Mouse (Mus musculus) myocyte (in vitro differentiated cells): ENCODE results near the gene Rpl26.

Source experiments
- CEBPB ChIP-seq: IDR thresholded peaks from 2 replicates; pipeline ENCODE4 v1.6.1; 2011; ENCODE audit warnings: mild to moderate bottlenecking, moderate library complexity; ENCODE audit not compliant: poor library complexity, insufficient read depth, severe bottlenecking
- E2F4 ChIP-seq: IDR thresholded peaks from one replicate; pipeline ENCODE4 v1.6.1; 2011; ENCODE audit warnings: mild to moderate bottlenecking, control low read depth, moderate library complexity; ENCODE audit not compliant: insufficient read depth
- MAX ChIP-seq: IDR thresholded peaks from one replicate; pipeline ENCODE4 v1.6.1; 2011; ENCODE audit warnings: low read depth, mild to moderate bottlenecking, control low read depth
- POLR2A ChIP-seq: IDR thresholded peaks from one replicate; pipeline ENCODE4 v1.6.1; 2011; ENCODE audit warnings: low read depth, mild to moderate bottlenecking, control low read depth, moderate library complexity; ENCODE audit not compliant: insufficient read length
- REST ChIP-seq: IDR thresholded peaks from one replicate; pipeline ENCODE4 v1.6.1; 2011; ENCODE audit warnings: mild to moderate bottlenecking, control low read depth, moderate library complexity; ENCODE audit not compliant: insufficient read depth, insufficient read length
- SRF ChIP-seq: IDR thresholded peaks from one replicate; pipeline ENCODE4 v1.6.1; 2011; ENCODE audit warnings: low read depth; ENCODE audit not compliant: control insufficient read depth, insufficient read length
- TCF3 ChIP-seq: IDR thresholded peaks from one replicate; pipeline ENCODE4 v1.6.1; 2011; ENCODE audit warnings: low read depth, control low read depth; ENCODE audit not compliant: insufficient read length
- USF1 ChIP-seq: IDR thresholded peaks from one replicate; pipeline ENCODE4 v1.6.1; 2011; ENCODE audit warnings: low read depth, mild to moderate bottlenecking, control low read depth, moderate library complexity

DNA sequence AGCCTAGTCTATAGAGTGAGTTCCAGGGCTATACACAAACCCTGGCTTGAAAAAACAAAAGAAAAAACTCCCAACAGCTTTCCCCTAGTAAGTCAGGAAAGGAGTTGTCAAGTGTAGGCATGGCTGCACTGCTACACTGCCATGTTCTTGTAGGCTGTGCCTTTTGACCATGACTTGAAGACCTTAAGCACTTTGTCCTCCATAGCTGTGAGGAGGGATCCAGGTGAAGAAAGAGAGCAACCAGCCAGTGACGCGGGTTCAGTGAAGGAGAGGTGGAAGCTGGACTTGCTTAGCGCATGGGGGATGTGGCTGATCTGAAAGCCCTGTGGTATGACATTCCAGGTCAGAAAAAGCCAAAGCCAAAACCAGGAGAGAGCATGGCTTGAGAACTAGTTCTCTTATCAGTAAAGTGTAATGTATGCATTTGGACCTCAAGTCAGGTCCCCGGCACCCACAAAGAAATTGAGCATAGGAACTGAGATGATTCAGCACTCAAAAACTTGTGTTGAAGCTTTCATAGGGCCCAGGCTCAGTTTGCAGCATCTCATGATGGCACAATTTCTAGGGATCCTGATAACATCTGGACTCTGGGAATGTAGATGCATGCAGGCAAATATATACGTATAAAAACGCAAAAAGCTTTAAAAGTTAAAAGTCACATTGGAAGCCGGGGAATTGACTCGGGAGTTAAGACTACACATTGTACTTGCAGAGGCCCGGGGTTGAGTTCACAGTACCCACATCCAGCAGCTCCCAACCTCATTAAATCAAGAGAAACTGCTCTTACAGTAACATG is 4.5 kb downstream of the Rpl26 start:
- TF ChIP-seq POLR2A (no peak), USF1 (no peak), E2F4 (no peak), MAX (no peak), SRF (no peak), TCF3 (no peak), REST (no peak), CEBPB (no peak)
